Mouse (Mus musculus) forebrain, embryonic 15.5 days (tissue): ENCODE results near the gene Cbarp. TPM values are rescaled to one million over a fixed set of nuclear protein-coding genes. Genes with fewer than 3 reads are reported as not detected.
A peak's percentile ranks its signal among the peaks of the same experiment; 100 is the strongest.
"Not testable (repeated sequence)": the region's sequence is repeated elsewhere in the genome, so short reads cannot be mapped to it uniquely, and the experiment has no call there.

Experiments used
- ATAC-seq: fragments of 200-750 bp; cut with Nextera tagmentation; replicated peaks from 2 replicates; pipeline ENCODE4 v1.8.0; 2017; ENCODE audit warnings: mild to moderate bottlenecking, moderate TSS enrichment, moderate library complexity
- H3K27ac ChIP-seq: fragments of 300-500 bp; sonication (generic); replicated peaks from 2 replicates; pipeline ENCODE4 v1.5.1; 2015; ENCODE audit warnings: mild to moderate bottlenecking, inconsistent platforms
- H3K27me3 ChIP-seq: fragments of 300-500 bp; sonication (generic); 2 replicates; pipeline ENCODE4 v1.6.1; 2015; ENCODE audit warnings: inconsistent platforms
- H3K36me3 ChIP-seq: fragments of 300-500 bp; sonication (generic); 2 replicates; pipeline ENCODE4 v1.6.1; 2015; ENCODE audit warnings: mild to moderate bottlenecking, inconsistent platforms
- H3K4me1 ChIP-seq: fragments of 300-500 bp; sonication (generic); 2 replicates; pipeline ENCODE4 v1.6.1; 2015; ENCODE audit warnings: inconsistent platforms
- H3K4me2 ChIP-seq: fragments of 300-500 bp; sonication (generic); replicated peaks from 2 replicates; pipeline ENCODE4 v1.6.1; 2015; ENCODE audit warnings: mild to moderate bottlenecking, inconsistent platforms
- H3K4me3 ChIP-seq: fragments of 300-500 bp; sonication (generic); 2 replicates; pipeline ENCODE4 v1.5.1; 2015; ENCODE audit warnings: mild to moderate bottlenecking, inconsistent platforms
- H3K9ac ChIP-seq: fragments of 300-500 bp; sonication (generic); replicated peaks from 2 replicates; pipeline ENCODE4 v1.6.1; 2015; ENCODE audit warnings: mild to moderate bottlenecking, inconsistent platforms
- H3K9me3 ChIP-seq: fragments of 300-500 bp; sonication (generic); 2 replicates; pipeline ENCODE4 v1.6.1; 2016; ENCODE audit warnings: inconsistent platforms
- WGBS: fragments of 180-500 bp; shearing (Covaris S2); methylation state at CpG from one replicate; pipeline ENCODE4 v1.1.7; 2015; ENCODE audit warnings: mixed read lengths; 5-methylcytosine and 5-hydroxymethylcytosine counted together
- polyA plus RNA-seq: library from polyadenylated mRNA; unstranded; fragments of >200 nt; fragmentation: Nextera tagmentation; extraction: Ambion mirVana; gene quantifications from 2 replicates; pipeline ENCODE4 v1.2.1, GENCODE M21; 2015

The Cbarp gene
- polyA plus RNA-seq, 1 experiment from 2014 or later = 39.5 TPM

GRCm38 (mm10) chr10:80168038-80168661 is 27.5 kb upstream of the Cbarp start:
- peak; percentile 25 for ATAC-seq
- Histone ChIP-seq H3K27me3 (no peaks in the 10 kb centered on the region), H3K9ac (peak overlapping the region; percentile 100), H3K36me3 (peaks cover 26% of the 10 kb centered on the region), H3K4me1 (peaks cover 72% of the 10 kb centered on the region), H3K4me2 (peak overlapping the region; percentile 67), H3K9me3 (no peaks in the 10 kb centered on the region), H3K27ac (peak overlapping the region; percentile 100), H3K4me3 (peak overlapping the region; percentile 99)
- under 1% methylated on average over 47 of the region's 48 CpGs for WGBS

GRCm38 (mm10) chr10:80167460-80168037 is 26.9 kb upstream of the Cbarp start:
- Histone ChIP-seq H3K27me3 (no peaks in the 10 kb centered on the region), H3K4me1 (peaks cover 68% of the 10 kb centered on the region), H3K9me3 (no peaks in the 10 kb centered on the region), H3K4me2 (peak overlapping the region; percentile 67), H3K36me3 (peaks cover 26% of the 10 kb centered on the region), H3K27ac (peak overlapping the region; percentile 100), H3K9ac (peak overlapping the region; percentile 100), H3K4me3 (peak overlapping the region; percentile 99)
- peak; percentile 91 for ATAC-seq
- WGBS = under 1% methylated on average over 52 of the region's 55 CpGs

GRCm38 (mm10) chr10:80166136-80166535 is 25.5 kb upstream of the Cbarp start:
- H3K4me1 ChIP-seq = peaks cover 59% of the 10 kb centered on the region

DNA sequence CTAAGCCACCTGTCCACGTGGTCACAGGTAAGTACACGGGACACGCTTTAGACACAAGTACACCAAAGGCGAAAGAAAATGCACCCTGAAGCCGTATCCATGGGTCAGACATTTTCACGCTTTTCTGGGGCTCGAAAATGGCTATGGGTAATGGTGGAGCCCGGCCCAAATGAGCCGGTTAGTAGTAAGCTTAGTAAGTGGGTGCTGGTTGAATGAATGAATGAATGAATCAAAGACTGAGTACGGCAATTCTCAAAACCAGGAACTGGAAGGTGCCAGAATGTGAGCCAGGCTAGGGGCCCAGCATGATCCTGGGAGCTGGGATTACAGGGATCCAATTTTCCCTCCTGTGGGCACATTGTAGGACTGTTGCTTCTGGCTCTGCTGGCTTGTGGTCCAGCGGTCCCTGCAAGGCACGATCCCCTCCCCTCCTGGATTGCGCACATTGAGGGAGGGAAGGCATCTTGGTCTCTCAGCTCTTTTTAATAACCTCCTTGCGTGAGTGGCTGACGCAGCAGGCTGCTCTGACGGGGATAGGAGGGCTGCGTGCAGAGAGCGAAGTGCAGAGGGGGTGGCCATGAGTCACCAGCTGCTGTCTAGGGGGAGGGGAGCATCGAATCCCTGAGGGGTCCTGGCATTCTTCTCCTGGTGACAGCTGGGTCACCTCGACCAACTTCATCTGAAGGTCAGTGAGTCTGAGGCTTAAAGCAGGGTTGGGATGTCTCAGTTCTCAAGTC is 24.9 kb upstream of the Cbarp start, which contains the start of gene Cirbp:
Gene Cirbp, plus strand, starts transcription at position 594 of the 737 bp plus-strand sequence.
- ATAC-seq = no peak
- peaks cover 61% of the 10 kb centered on the region for H3K4me1 ChIP-seq
- peak within 1 kb of the TSS; percentile 44 for H3K4me3 ChIP-seq
- 15% methylated on average over 20 of the region's 20 CpGs for WGBS
- peak within 1 kb of the TSS; percentile 88 for H3K4me2 ChIP-seq
- peak within 1 kb of the TSS; percentile 100 for H3K27ac ChIP-seq
- H3K27me3 ChIP-seq = no peaks in the 10 kb centered on the region
- H3K36me3 ChIP-seq = peaks cover 9% of the 10 kb centered on the region
- H3K9ac ChIP-seq = peak within 1 kb of the TSS; percentile 64
- no peaks in the 10 kb centered on the region for H3K9me3 ChIP-seq

More at GRCm38 (mm10) chr10:80166136-80166535, 25.5 kb upstream of the Cbarp start:
- H3K9ac ChIP-seq = peak overlapping the region; percentile 64
- not testable (repeated sequence) for H3K27me3 ChIP-seq, ATAC-seq, H3K9me3 ChIP-seq
- H3K27ac ChIP-seq = peak overlapping the region; percentile 100
- H3K36me3 ChIP-seq = peaks cover 13% of the 10 kb centered on the region
- peak overlapping the region; percentile 88 for H3K4me2 ChIP-seq
- WGBS = 90% methylated on average over 4 of the region's 4 CpGs
- H3K4me3 ChIP-seq = peak overlapping the region; percentile 44

DNA sequence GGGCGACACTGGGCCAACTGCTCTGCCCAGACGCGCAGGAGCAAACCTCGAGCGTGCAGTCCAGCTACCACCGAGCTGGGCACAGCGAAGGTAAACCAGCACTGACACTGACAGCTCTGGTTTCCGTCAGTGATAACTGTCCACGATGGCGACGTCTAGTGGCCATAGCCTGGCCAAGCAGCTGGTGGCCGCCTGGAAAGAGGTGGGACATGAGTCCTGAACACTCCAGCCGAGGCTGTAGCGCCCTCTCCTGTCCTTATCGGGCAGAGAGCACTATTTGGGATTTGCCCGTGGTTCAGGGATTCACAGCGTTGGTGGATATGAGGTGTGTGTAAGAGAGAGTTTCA is 24.3 kb upstream of the Cbarp start:
- no peaks in the 10 kb centered on the region for H3K9me3 ChIP-seq
- H3K27ac ChIP-seq = peak overlapping the region; percentile 80
- ATAC-seq = peak; percentile 48
- H3K4me3 ChIP-seq = peak overlapping the region; percentile 44
- WGBS = 0% methylated on average over 17 of the region's 17 CpGs
- H3K4me1 ChIP-seq = peaks cover 62% of the 10 kb centered on the region
- peaks cover 3% of the 10 kb centered on the region for H3K36me3 ChIP-seq
- no peaks in the 10 kb centered on the region for H3K27me3 ChIP-seq
- peak overlapping the region; percentile 64 for H3K9ac ChIP-seq
- H3K4me2 ChIP-seq = peak overlapping the region; percentile 88

DNA sequence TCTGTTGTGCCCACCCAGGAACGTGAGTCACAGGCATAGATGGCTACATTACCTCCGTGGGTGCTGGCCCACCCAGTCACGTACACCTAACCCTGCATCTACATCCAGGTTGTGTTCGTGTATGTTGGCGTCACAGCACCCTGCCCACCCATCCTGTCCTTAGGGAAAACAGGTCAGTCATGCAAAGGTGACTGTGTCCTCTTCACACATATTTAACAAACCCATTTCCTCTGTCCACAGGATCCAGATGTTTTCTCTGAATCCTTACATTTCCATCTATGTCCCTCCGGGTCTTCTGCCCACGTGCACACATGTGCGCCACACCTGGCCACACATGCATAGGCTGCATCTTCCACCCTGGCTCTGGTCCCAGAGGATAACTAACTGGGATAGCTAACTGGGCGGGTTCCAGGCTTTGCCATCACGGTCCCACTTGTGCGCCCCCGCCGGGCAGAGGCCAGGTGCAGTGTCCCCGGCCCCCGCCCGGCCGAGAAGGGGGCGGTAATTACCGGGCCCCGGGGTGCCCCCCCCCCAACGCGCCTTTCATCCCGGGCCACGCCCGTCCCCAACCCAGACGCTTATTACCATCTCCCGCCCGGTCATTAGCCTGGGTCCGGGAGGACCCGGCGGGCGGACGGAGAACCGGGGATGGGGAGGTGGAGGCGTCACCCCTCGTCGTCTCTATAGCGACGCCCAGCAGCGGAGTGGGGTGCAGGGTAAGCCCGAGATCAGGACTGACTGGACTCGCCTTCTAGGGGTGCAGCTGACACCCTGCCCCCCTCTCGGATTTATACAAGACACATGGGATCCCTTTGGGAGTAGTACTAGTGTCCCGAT is 23.7 kb upstream of the Cbarp start:
- Histone ChIP-seq H3K27me3 (no peaks in the 10 kb centered on the region), H3K9me3 (no peaks in the 10 kb centered on the region), H3K36me3 (no peaks in the 10 kb centered on the region), H3K27ac (peak overlapping the region; percentile 71), H3K4me2 (peak overlapping the region; percentile 88), H3K4me1 (peaks cover 59% of the 10 kb centered on the region), H3K4me3 (peak overlapping the region; percentile 44), H3K9ac (peak overlapping the region; percentile 64)
- 8% methylated on average over 44 of the region's 44 CpGs for WGBS
- ATAC-seq = no peak

GRCm38 (mm10) chr10:80163721-80164120 is 23.1 kb upstream of the Cbarp start:
- Histone ChIP-seq H3K36me3 (no peaks in the 10 kb centered on the region), H3K27ac (no peak overlapping the region), H3K4me2 (0 out of 2 replicates have a peak overlapping the region, but pooled peaks have one; percentile 88), H3K9me3 (no peaks in the 10 kb centered on the region), H3K4me3 (peak overlapping the region; percentile 44; the same call in 1 of the 2 replicates), H3K4me1 (peaks cover 59% of the 10 kb centered on the region), H3K9ac (no peak overlapping the region), H3K27me3 (no peaks in the 10 kb centered on the region)
- WGBS = 80% methylated on average over 8 of the region's 8 CpGs
- ATAC-seq = no peak

GRCm38 (mm10) chr10:80162716-80163299 is 22.2 kb upstream of the Cbarp start:
- no peaks in the 10 kb centered on the region for H3K36me3 ChIP-seq
- no peak for ATAC-seq
- H3K4me3 ChIP-seq = no peak overlapping the region
- H3K9me3 ChIP-seq = no peaks in the 10 kb centered on the region
- WGBS = 86% methylated on average over 6 of the region's 6 CpGs
- H3K4me1 ChIP-seq = peaks cover 64% of the 10 kb centered on the region
- no peak overlapping the region for H3K27ac ChIP-seq
- no peaks in the 10 kb centered on the region for H3K27me3 ChIP-seq
- no peak overlapping the region for H3K9ac ChIP-seq
- H3K4me2 ChIP-seq = no peak overlapping the region

- Histone ChIP-seq H3K9ac (no peak overlapping the region), H3K4me1 (peaks cover 69% of the 10 kb centered on the region), H3K9me3 (no peaks in the 10 kb centered on the region), H3K36me3 (peaks cover 4% of the 10 kb centered on the region), H3K4me2 (no peak overlapping the region), H3K27ac (no peak overlapping the region), H3K27me3 (no peaks in the 10 kb centered on the region), H3K4me3 (no peak overlapping the region)
- ATAC-seq = no peak
- WGBS = 72% methylated on average over 3 of the region's 3 CpGs
Measured at GRCm38 (mm10) chr10:80162243-80162608, 21.6 kb upstream of the Cbarp start.

- no peak overlapping the region for H3K4me3 ChIP-seq
- no peaks in the 10 kb centered on the region for H3K9me3 ChIP-seq
- no peak for ATAC-seq
- no peaks in the 10 kb centered on the region for H3K27me3 ChIP-seq
- peak overlapping the region; percentile 11; the same call in 1 of the 2 replicates for H3K27ac ChIP-seq
- H3K4me1 ChIP-seq = peaks cover 70% of the 10 kb centered on the region
- no peak overlapping the region for H3K9ac ChIP-seq
- peaks cover 9% of the 10 kb centered on the region for H3K36me3 ChIP-seq
- H3K4me2 ChIP-seq = no peak overlapping the region
- 19% methylated on average over 7 of the region's 7 CpGs for WGBS
Measured at GRCm38 (mm10) chr10:80161522-80162242, 21.0 kb upstream of the Cbarp start.
